Mouse (Mus musculus): Measurements from ENCODE around the gene Grm8. TPM values are rescaled to one million over a fixed set of nuclear protein-coding genes. Genes with fewer than 3 reads are reported as not detected.

Grm8 gene
- polyA plus RNA-seq, 1 experiment from 2014 or later, result 0.04 TPM

GRCm38 (mm10) chr6:27982598-27982997, 152.4 kb downstream of the Grm8 start:
- no peak overlapping the region for H3K4me3 ChIP-seq (ENCODE audit: low read length)
- 89% methylated on average over 3 of the region's 3 CpGs for WGBS
- H3K9me3 ChIP-seq (ENCODE audit: control insufficient read depth, low read length), result no peaks in the 10 kb centered on the region
- H3K27me3 ChIP-seq (ENCODE audit: control insufficient read depth, insufficient read depth, low read depth, low read length), result no peaks in the 10 kb centered on the region
- H3K27ac ChIP-seq (ENCODE audit: low read length), result no peak overlapping the region
- H3K36me3 ChIP-seq (ENCODE audit: control insufficient read depth, insufficient read depth, low read length), result no peaks in the 10 kb centered on the region
- H3K4me1 ChIP-seq (replicated peaks; ENCODE audit: control insufficient read depth, insufficient read depth, low read length), result no peaks in the 10 kb centered on the region
- H3K9ac ChIP-seq (ENCODE audit: low read length), result no peak overlapping the region
- no peak for ATAC-seq (ENCODE audit: low read depth)
- no peak overlapping the region for H3K4me2 ChIP-seq (ENCODE audit: low read depth, low read length)

DNA sequence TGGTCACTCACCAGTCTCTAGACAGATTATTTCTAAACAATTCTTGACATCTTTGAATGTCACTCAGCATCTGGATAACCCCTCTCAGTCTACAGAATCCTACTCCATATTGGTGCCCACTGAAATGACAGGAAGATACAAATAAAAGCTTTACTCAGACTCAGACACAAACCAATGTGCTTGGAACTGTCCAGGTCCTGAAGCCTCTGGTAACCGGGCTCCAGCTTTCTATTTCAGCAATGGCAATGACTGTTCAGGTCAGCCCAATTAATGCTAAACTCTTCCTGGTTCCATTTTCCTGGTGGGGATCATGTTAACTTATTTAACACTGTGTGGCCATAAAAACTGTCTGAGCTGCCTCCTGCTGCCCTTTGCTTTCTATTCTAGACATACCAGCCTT, 153.0 kb downstream of the Grm8 start:
- WGBS, result 29% methylated on average over 1 of the region's 1 CpGs
- Histone ChIP-seq H3K9ac (ENCODE audit: low read length) (no peak overlapping the region), H3K4me3 (ENCODE audit: low read length) (no peak overlapping the region), H3K4me1 (replicated peaks; ENCODE audit: control insufficient read depth, insufficient read depth, low read length) (no peaks in the 10 kb centered on the region), H3K9me3 (ENCODE audit: control insufficient read depth, low read length) (no peaks in the 10 kb centered on the region), H3K27ac (ENCODE audit: low read length) (no peak overlapping the region), H3K27me3 (ENCODE audit: control insufficient read depth, insufficient read depth, low read depth, low read length) (no peaks in the 10 kb centered on the region), H3K4me2 (ENCODE audit: low read depth, low read length) (no peak overlapping the region), H3K36me3 (ENCODE audit: control insufficient read depth, insufficient read depth, low read length) (no peaks in the 10 kb centered on the region)
- no peak for ATAC-seq (ENCODE audit: low read depth)

- Histone ChIP-seq H3K36me3 (ENCODE audit: control insufficient read depth, insufficient read depth, low read length) (no peaks in the 10 kb centered on the region), H3K9me3 (ENCODE audit: control insufficient read depth, low read length) (no peaks in the 10 kb centered on the region), H3K4me1 (replicated peaks; ENCODE audit: control insufficient read depth, insufficient read depth, low read length) (no peaks in the 10 kb centered on the region), H3K9ac (ENCODE audit: low read length) (no peak overlapping the region), H3K27ac (ENCODE audit: low read length) (no peak overlapping the region), H3K4me3 (ENCODE audit: low read length) (no peak overlapping the region), H3K27me3 (ENCODE audit: control insufficient read depth, insufficient read depth, low read depth, low read length) (no peaks in the 10 kb centered on the region), H3K4me2 (ENCODE audit: low read depth, low read length) (no peak overlapping the region)
- ATAC-seq (ENCODE audit: low read depth), result no peak
- WGBS, result 82% methylated on average over 5 of the region's 5 CpGs
Measured at GRCm38 (mm10) chr6:27977361-27977760, 157.6 kb downstream of the Grm8 start.

DNA sequence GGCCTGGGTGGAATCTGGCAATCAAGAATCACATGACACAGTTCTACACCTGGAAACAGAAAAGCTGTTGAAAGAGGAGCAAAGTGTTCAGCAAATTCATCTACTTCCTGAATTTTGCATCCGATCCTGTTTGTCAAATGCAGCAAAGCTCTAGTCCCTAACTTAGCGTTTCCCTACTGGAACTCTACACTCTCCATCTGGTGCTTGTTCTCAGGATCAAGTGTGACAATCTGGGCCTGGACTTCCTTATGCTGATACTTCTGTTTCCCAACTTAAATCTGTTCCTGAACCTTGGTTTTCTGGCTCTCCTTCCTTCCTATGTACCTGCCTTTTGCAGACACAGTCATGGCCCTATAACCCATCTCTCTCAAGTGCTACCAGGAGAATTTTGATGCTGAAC, 166.1 kb downstream of the Grm8 start:
- no peak for ATAC-seq (ENCODE audit: low read depth)
- Histone ChIP-seq H3K9ac (ENCODE audit: low read length) (no peak overlapping the region), H3K4me2 (ENCODE audit: low read depth, low read length) (no peak overlapping the region), H3K9me3 (ENCODE audit: control insufficient read depth, low read length) (no peaks in the 10 kb centered on the region), H3K27ac (ENCODE audit: low read length) (no peak overlapping the region), H3K36me3 (ENCODE audit: control insufficient read depth, insufficient read depth, low read length) (no peaks in the 10 kb centered on the region), H3K4me3 (ENCODE audit: low read length) (no peak overlapping the region), H3K27me3 (ENCODE audit: control insufficient read depth, insufficient read depth, low read depth, low read length) (no peaks in the 10 kb centered on the region), H3K4me1 (replicated peaks; ENCODE audit: control insufficient read depth, insufficient read depth, low read length) (no peaks in the 10 kb centered on the region)
- WGBS, result 87% methylated on average over 2 of the region's 2 CpGs

DNA sequence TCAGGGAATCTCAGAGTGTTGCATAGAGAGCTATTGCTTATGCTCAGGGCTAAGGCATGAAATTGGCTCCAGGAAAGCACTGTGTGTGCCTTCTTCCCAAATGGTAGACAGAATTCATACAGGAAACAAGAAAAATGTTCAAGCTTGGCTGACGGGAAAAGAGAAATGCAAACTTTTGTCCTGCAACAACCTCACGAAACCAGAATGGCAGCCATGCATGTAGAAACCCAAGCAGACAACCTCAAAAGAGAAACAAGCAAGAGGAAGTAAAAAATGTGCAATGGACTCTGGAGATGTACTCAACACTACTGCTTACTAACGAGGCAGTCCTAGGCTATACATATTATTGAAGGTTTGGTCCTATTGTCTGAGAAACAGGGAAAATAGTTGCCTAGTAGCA, 167.9 kb downstream of the Grm8 start:
- Histone ChIP-seq H3K4me2 (ENCODE audit: low read depth, low read length) (no peak overlapping the region), H3K27ac (ENCODE audit: low read length) (no peak overlapping the region), H3K9me3 (ENCODE audit: control insufficient read depth, low read length) (no peaks in the 10 kb centered on the region), H3K36me3 (ENCODE audit: control insufficient read depth, insufficient read depth, low read length) (no peaks in the 10 kb centered on the region), H3K4me3 (ENCODE audit: low read length) (no peak overlapping the region), H3K9ac (ENCODE audit: low read length) (no peak overlapping the region), H3K4me1 (replicated peaks; ENCODE audit: control insufficient read depth, insufficient read depth, low read length) (no peaks in the 10 kb centered on the region), H3K27me3 (ENCODE audit: control insufficient read depth, insufficient read depth, low read depth, low read length) (no peaks in the 10 kb centered on the region)
- no peak for ATAC-seq (ENCODE audit: low read depth)
- 80% methylated on average over 3 of the region's 3 CpGs for WGBS

DNA sequence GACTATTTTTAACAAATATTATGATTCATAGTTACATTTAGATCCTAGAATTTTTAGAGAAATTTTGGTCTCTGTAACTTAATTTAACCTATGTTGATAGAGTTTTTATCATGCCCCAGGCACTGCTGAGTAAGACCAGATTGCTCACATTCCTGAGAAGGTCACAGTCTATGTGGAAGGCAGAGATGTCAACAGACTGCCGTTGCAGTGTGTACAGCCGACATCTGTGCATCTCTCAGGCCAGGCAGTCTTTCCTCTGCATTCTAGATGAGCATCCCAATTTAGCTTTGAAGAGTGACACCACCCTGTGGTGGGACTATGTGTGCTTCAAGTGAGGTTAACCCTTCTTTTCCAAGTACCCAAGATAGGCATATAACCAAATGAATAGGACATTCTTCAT, 169.7 kb downstream of the Grm8 start:
- Histone ChIP-seq H3K36me3 (ENCODE audit: control insufficient read depth, insufficient read depth, low read length) (no peaks in the 10 kb centered on the region), H3K9ac (ENCODE audit: low read length) (no peak overlapping the region), H3K27me3 (ENCODE audit: control insufficient read depth, insufficient read depth, low read depth, low read length) (no peaks in the 10 kb centered on the region), H3K9me3 (ENCODE audit: control insufficient read depth, low read length) (no peaks in the 10 kb centered on the region), H3K4me1 (replicated peaks; ENCODE audit: control insufficient read depth, insufficient read depth, low read length) (no peaks in the 10 kb centered on the region), H3K4me3 (ENCODE audit: low read length) (no peak overlapping the region), H3K27ac (ENCODE audit: low read length) (no peak overlapping the region), H3K4me2 (ENCODE audit: low read depth, low read length) (no peak overlapping the region)
- 4% methylated on average over 2 of the region's 2 CpGs for WGBS
- ATAC-seq (ENCODE audit: low read depth), result no peak

DNA sequence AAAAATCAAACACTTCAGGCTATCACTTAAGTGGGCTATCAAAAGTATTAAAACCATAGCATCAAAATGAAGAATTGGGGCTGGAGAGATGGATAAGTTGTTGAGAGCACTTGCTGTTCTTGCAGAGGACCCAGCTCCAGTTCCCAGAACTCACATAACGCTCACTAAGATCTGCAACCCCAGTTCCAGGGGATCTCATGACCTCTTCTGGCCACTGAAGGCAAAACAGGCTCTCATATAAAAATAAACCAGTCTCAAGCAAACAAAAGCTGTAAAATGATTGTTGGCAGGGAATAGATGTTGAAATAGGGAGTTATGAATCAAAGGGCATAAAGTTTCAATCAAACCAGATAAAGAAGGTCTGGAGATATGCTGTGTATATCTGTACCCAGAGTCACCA, 171.1 kb downstream of the Grm8 start:
- Histone ChIP-seq H3K27ac (ENCODE audit: low read length) (no peak overlapping the region), H3K4me2 (ENCODE audit: low read depth, low read length) (no peak overlapping the region), H3K9ac (ENCODE audit: low read length) (no peak overlapping the region), H3K4me3 (ENCODE audit: low read length) (no peak overlapping the region), H3K36me3 (ENCODE audit: control insufficient read depth, insufficient read depth, low read length) (no peaks in the 10 kb centered on the region), H3K4me1 (replicated peaks; ENCODE audit: control insufficient read depth, insufficient read depth, low read length) (no peaks in the 10 kb centered on the region), H3K27me3 (ENCODE audit: control insufficient read depth, insufficient read depth, low read depth, low read length) (no peaks in the 10 kb centered on the region), H3K9me3 (ENCODE audit: control insufficient read depth, low read length) (no peaks in the 10 kb centered on the region)
- WGBS, result 64% methylated on average over 1 of the region's 1 CpGs
- no peak for ATAC-seq (ENCODE audit: low read depth)

DNA sequence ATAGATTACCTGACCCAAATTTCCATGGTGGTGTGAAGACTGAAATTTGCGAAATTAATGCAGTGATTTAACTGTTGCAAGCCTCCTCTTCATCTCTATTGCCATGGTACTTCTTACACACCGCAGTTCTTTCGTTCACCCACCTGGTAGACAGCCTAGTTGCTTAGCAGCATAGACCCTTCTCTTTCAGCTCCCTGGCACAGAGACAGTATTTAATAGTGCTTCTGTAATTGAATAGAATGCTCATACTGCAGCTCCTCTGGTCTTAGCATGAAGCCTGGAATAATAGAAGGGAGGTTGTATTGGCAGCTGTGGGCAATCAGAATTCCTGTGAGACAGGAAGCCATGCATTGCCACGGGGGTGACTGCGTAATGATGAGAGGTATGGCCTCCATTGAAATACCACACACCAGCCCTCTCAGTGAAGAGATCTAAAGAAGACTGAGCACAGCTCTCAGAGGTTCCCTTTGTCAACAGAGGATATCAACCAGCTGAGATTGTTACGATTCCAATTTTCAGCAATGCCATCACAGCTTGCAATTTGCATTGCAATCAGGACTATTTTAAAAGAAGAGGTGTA, 178.6 kb downstream of the Grm8 start:
- Histone ChIP-seq H3K27me3 (ENCODE audit: control insufficient read depth, insufficient read depth, low read depth, low read length) (no peaks in the 10 kb centered on the region), H3K27ac (ENCODE audit: low read length) (no peak overlapping the region), H3K36me3 (ENCODE audit: control insufficient read depth, insufficient read depth, low read length) (no peaks in the 10 kb centered on the region), H3K4me3 (ENCODE audit: low read length) (no peak overlapping the region), H3K4me2 (ENCODE audit: low read depth, low read length) (no peak overlapping the region), H3K9me3 (ENCODE audit: control insufficient read depth, low read length) (no peaks in the 10 kb centered on the region), H3K4me1 (replicated peaks; ENCODE audit: control insufficient read depth, insufficient read depth, low read length) (no peaks in the 10 kb centered on the region), H3K9ac (ENCODE audit: low read length) (no peak overlapping the region)
- ATAC-seq (ENCODE audit: low read depth), result no peak
- 78% methylated on average over 6 of the region's 6 CpGs for WGBS

- Histone ChIP-seq H3K4me3 (ENCODE audit: low read length) (no peak overlapping the region), H3K36me3 (ENCODE audit: control insufficient read depth, insufficient read depth, low read length) (no peaks in the 10 kb centered on the region), H3K27ac (ENCODE audit: low read length) (no peak overlapping the region), H3K27me3 (ENCODE audit: control insufficient read depth, insufficient read depth, low read depth, low read length) (no peaks in the 10 kb centered on the region), H3K9me3 (ENCODE audit: control insufficient read depth, low read length) (no peaks in the 10 kb centered on the region), H3K4me1 (replicated peaks; ENCODE audit: control insufficient read depth, insufficient read depth, low read length) (no peaks in the 10 kb centered on the region), H3K9ac (ENCODE audit: low read length) (no peak overlapping the region), H3K4me2 (ENCODE audit: low read depth, low read length) (no peak overlapping the region)
- ATAC-seq (ENCODE audit: low read depth), result no peak
- 76% methylated on average over 5 of the region's 5 CpGs for WGBS
Measured at GRCm38 (mm10) chr6:27951433-27951832, 183.5 kb downstream of the Grm8 start.

GRCm38 (mm10) chr6:27928058-27928457, 206.9 kb downstream of the Grm8 start:
- Histone ChIP-seq H3K27me3 (ENCODE audit: control insufficient read depth, insufficient read depth, low read depth, low read length) (no peaks in the 10 kb centered on the region), H3K27ac (ENCODE audit: low read length) (no peak overlapping the region)
- no peak for ATAC-seq (ENCODE audit: low read depth)

More at GRCm38 (mm10) chr6:27928058-27928457, 206.9 kb downstream of the Grm8 start:
- Histone ChIP-seq H3K4me3 (ENCODE audit: low read length) (no peak overlapping the region), H3K9ac (ENCODE audit: low read length) (no peak overlapping the region), H3K4me1 (replicated peaks; ENCODE audit: control insufficient read depth, insufficient read depth, low read length) (no peaks in the 10 kb centered on the region), H3K9me3 (ENCODE audit: control insufficient read depth, low read length) (no peaks in the 10 kb centered on the region), H3K4me2 (ENCODE audit: low read depth, low read length) (no peak overlapping the region), H3K36me3 (ENCODE audit: control insufficient read depth, insufficient read depth, low read length) (no peaks in the 10 kb centered on the region)
- WGBS, result 35% methylated on average over 3 of the region's 3 CpGs
